Mouse (Mus musculus) ES-CJ7 (cell line): ENCODE measurements around the gene Acyp2.
A peak's percentile ranks its signal among the peaks of the same experiment; 100 is the strongest.
"Not testable (repeated sequence)": the region's sequence is repeated elsewhere in the genome, so short reads cannot be mapped to it uniquely, and the experiment has no call there.

Source experiments
- DNase-seq: peaks from one replicate; pipeline ENCODE4 v3.0.0; 2011; ENCODE audit warnings: low read depth, low spot score

The Acyp2 gene

GRCm38 (mm10) chr11:30649001-30649637, at the start of gene Acyp2:
Acyp2 (minus strand) TSS chr11:30649587.
- DNase-seq, result peak; percentile 84

GRCm38 (mm10) chr11:30689421-30689820, 40.0 kb upstream of the Acyp2 start:
- no peak for DNase-seq

- DNase-seq, result peak; percentile 81
Measured at GRCm38 (mm10) chr11:30676086-30676485, 26.7 kb upstream of the Acyp2 start.

- no peak for DNase-seq
Measured at GRCm38 (mm10) chr11:30672719-30673118, 23.3 kb upstream of the Acyp2 start.

GRCm38 (mm10) chr11:30663001-30663400, 13.6 kb upstream of the Acyp2 start:
- no peak for DNase-seq

- no peak for DNase-seq
Measured at GRCm38 (mm10) chr11:30662591-30662990, 13.2 kb upstream of the Acyp2 start.

- peak; percentile 44 for DNase-seq
Measured at GRCm38 (mm10) chr11:30657069-30657468, 7.7 kb upstream of the Acyp2 start.

GRCm38 (mm10) chr11:30656060-30656459, 6.7 kb upstream of the Acyp2 start:
- no peak for DNase-seq

- no peak for DNase-seq
Measured at GRCm38 (mm10) chr11:30650416-30650815, 1.0 kb upstream of the Acyp2 start.

- no peak for DNase-seq
Measured at GRCm38 (mm10) chr11:30635674-30636073, 13.7 kb downstream of the Acyp2 start.

- no peak for DNase-seq
Measured at GRCm38 (mm10) chr11:30630514-30630913, 18.9 kb downstream of the Acyp2 start.

- no peak for DNase-seq
Measured at GRCm38 (mm10) chr11:30623218-30623617, 26.2 kb downstream of the Acyp2 start.

GRCm38 (mm10) chr11:30621386-30622363, 27.7 kb downstream of the Acyp2 start:
- DNase-seq, result not testable (repeated sequence)

GRCm38 (mm10) chr11:30618235-30618634, 31.2 kb downstream of the Acyp2 start:
- DNase-seq, result no peak

- no peak for DNase-seq
Measured at GRCm38 (mm10) chr11:30617571-30618097, 31.8 kb downstream of the Acyp2 start.

- DNase-seq, result peak; percentile 23
Measured at GRCm38 (mm10) chr11:30615977-30616376, 33.4 kb downstream of the Acyp2 start.

- DNase-seq, result no peak
Measured at GRCm38 (mm10) chr11:30613916-30614546, 35.4 kb downstream of the Acyp2 start.

GRCm38 (mm10) chr11:30612699-30613098, 36.7 kb downstream of the Acyp2 start:
- DNase-seq, result no peak

- no peak for DNase-seq
Measured at GRCm38 (mm10) chr11:30609247-30609646, 40.1 kb downstream of the Acyp2 start.

GRCm38 (mm10) chr11:30607587-30608518, 41.5 kb downstream of the Acyp2 start:
- no peak for DNase-seq

- DNase-seq, result no peak
Measured at GRCm38 (mm10) chr11:30597259-30597658, 52.1 kb downstream of the Acyp2 start.
